Mouse (Mus musculus) megakaryocyte, embryonic 14.5 days (primary cell): ENCODE results near the gene Ranbp9.

ENCODE experiments used
- FLI1 ChIP-seq: IDR thresholded peaks from 2 replicates; pipeline ENCODE4 v1.6.1; 2012; ENCODE audit warnings: low read length, inconsistent platforms, mixed read lengths
- GATA1 ChIP-seq: IDR thresholded peaks from 3 replicates; pipeline ENCODE4 v1.6.1; 2012; ENCODE audit warnings: mixed read lengths, low read length, inconsistent platforms, borderline replicate concordance

DNA sequence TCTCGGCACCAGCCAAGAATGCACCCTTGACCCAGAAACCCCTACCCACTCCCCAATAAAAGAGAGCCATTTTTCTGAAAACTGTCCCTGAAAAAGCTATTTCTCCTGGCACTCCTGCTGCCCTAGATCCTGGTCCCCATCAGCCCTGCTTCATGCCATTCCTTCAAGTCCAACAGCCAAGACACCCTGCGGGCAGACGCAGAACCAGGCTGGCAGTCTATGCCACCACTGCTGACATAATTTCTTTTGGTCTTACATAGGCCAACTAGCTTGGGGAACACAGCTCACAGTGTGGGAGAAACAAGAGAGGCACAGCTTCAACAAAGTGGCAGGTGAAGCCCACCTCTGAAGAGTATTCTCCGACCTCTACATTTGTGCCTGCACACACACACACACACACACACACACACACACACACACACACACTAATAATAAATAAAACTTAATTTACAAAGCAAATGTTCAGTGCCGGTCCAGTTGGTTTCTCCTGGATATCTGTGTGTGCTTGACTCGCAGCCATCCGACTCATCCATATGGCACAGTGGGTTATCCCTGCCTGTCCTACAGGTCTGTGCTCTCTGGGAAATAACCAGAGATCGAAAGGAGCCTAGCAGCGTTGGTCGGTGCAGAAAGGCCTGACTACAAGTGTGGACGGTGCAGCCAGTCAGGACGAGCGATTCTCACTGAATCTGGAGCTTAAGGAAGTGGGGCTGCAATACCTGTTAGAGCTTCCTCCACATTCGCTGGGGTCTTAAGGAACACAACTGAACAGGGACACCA is 124.5 kb downstream of the Ranbp9 start:
- TF ChIP-seq GATA1, result no peak
- no peak for TF ChIP-seq FLI1
